Mouse (Mus musculus) stomach, embryonic 14.5 days (tissue): Measurements from ENCODE around the gene Nt5dc3. TPM values are rescaled to one million over a fixed set of nuclear protein-coding genes. Genes with fewer than 3 reads are reported as not detected.

Experiments
- ATAC-seq: fragments of 200-750 bp; cut with Nextera tagmentation; 2 replicates; pipeline ENCODE4 v1.8.0; 2017; ENCODE audit warnings: low read depth, moderate TSS enrichment; ENCODE audit not compliant: insufficient number of reproducible peaks, insufficient read depth, low FRiP score
- H3K27ac ChIP-seq: fragments of 300-500 bp; sonication (generic); 2 replicates; pipeline ENCODE4 v1.5.1; 2014; ENCODE audit warnings: mild to moderate bottlenecking, low read length, moderate library complexity, mixed read lengths
- H3K27me3 ChIP-seq: fragments of 300-500 bp; sonication (generic); 2 replicates; pipeline ENCODE4 v1.6.1; 2014; ENCODE audit warnings: low read length, control low read depth, mixed read lengths; ENCODE audit not compliant: control insufficient read depth, insufficient read depth
- H3K36me3 ChIP-seq: fragments of 300-500 bp; sonication (generic); 2 replicates; pipeline ENCODE4 v1.6.1; 2014; ENCODE audit warnings: mild to moderate bottlenecking, control low read depth, low read length, moderate library complexity, mixed read lengths; ENCODE audit not compliant: control insufficient read depth, insufficient read depth
- H3K4me1 ChIP-seq: fragments of 300-500 bp; sonication (generic); 2 replicates; pipeline ENCODE4 v1.6.1; 2014; ENCODE audit warnings: low read length, control low read depth, mixed read lengths; ENCODE audit not compliant: control insufficient read depth, insufficient read depth
- H3K4me2 ChIP-seq: fragments of 300-500 bp; sonication (generic); replicated peaks from 2 replicates; pipeline ENCODE4 v1.6.1; 2014; ENCODE audit warnings: low read depth, low read length, control low read depth
- H3K4me3 ChIP-seq: fragments of 300-500 bp; sonication (generic); 2 replicates; pipeline ENCODE4 v1.5.1; 2014; ENCODE audit warnings: low read depth, low read length, control low read depth
- H3K9ac ChIP-seq: fragments of 300-500 bp; sonication (generic); replicated peaks from 2 replicates; pipeline ENCODE4 v1.6.1; 2014; ENCODE audit warnings: low read depth, mild to moderate bottlenecking, control low read depth, low read length, moderate library complexity, mixed read lengths
- H3K9me3 ChIP-seq: fragments of 300-500 bp; sonication (generic); 2 replicates; pipeline ENCODE4 v1.6.1; 2016; ENCODE audit warnings: low read depth, low read length, control low read depth; ENCODE audit not compliant: control insufficient read depth
- WGBS: fragments of 180-500 bp; shearing (Covaris S2); extraction: QIAGEN DNeasy Blood & Tissue Kit; methylation state at CpG from one replicate; pipeline ENCODE4 v1.1.7; 2014; 5-methylcytosine and 5-hydroxymethylcytosine counted together
- polyA plus RNA-seq: library from polyadenylated mRNA; unstranded; fragments of >200 nt; fragmentation: Nextera tagmentation; extraction: Ambion mirVana; gene quantifications from 2 replicates; pipeline ENCODE4 v1.2.1, GENCODE M21; 2014

Nt5dc3 gene
- polyA plus RNA-seq, 1 experiment from 2014 or later, result 2.2 TPM

- Histone ChIP-seq H3K9me3 (no peaks in the 10 kb centered on the region), H3K27me3 (no peaks in the 10 kb centered on the region), H3K4me1 (no peaks in the 10 kb centered on the region), H3K9ac (no peak overlapping the region), H3K36me3 (no peaks in the 10 kb centered on the region), H3K27ac (no peak overlapping the region), H3K4me3 (no peak overlapping the region), H3K4me2 (no peak overlapping the region)
- WGBS, result 91% methylated on average over 6 of the region's 6 CpGs
- ATAC-seq, result no peak
Measured at GRCm38 (mm10) chr10:86758211-86758610, 20.6 kb upstream of the Nt5dc3 start.

- Histone ChIP-seq H3K4me2 (no peak overlapping the region), H3K9me3 (no peaks in the 10 kb centered on the region), H3K36me3 (no peaks in the 10 kb centered on the region), H3K27me3 (no peaks in the 10 kb centered on the region), H3K4me3 (no peak overlapping the region), H3K4me1 (no peaks in the 10 kb centered on the region), H3K27ac (no peak overlapping the region), H3K9ac (no peak overlapping the region)
- no peak for ATAC-seq
- WGBS, result 74% methylated on average over 1 of the region's 1 CpGs
Measured at GRCm38 (mm10) chr10:86761236-86761635, 17.6 kb upstream of the Nt5dc3 start.

GRCm38 (mm10) chr10:86761722-86762383, 17.0 kb upstream of the Nt5dc3 start:
- 50% methylated on average over 7 of the region's 7 CpGs for WGBS
- Histone ChIP-seq H3K9me3 (no peaks in the 10 kb centered on the region), H3K4me3 (no peak overlapping the region), H3K27ac (no peak overlapping the region), H3K4me2 (no peak overlapping the region), H3K36me3 (no peaks in the 10 kb centered on the region), H3K9ac (no peak overlapping the region), H3K4me1 (no peaks in the 10 kb centered on the region), H3K27me3 (no peaks in the 10 kb centered on the region)
- no peak for ATAC-seq

GRCm38 (mm10) chr10:86762384-86762730, 16.4 kb upstream of the Nt5dc3 start:
- Histone ChIP-seq H3K9me3 (no peaks in the 10 kb centered on the region), H3K9ac (no peak overlapping the region), H3K4me3 (no peak overlapping the region), H3K27me3 (no peaks in the 10 kb centered on the region), H3K27ac (no peak overlapping the region), H3K4me2 (no peak overlapping the region), H3K36me3 (no peaks in the 10 kb centered on the region), H3K4me1 (no peaks in the 10 kb centered on the region)
- 66% methylated on average over 3 of the region's 3 CpGs for WGBS
- no peak for ATAC-seq

GRCm38 (mm10) chr10:86763672-86764071, 15.1 kb upstream of the Nt5dc3 start, which contains the start of gene Gm49358:
Gene Gm49358, plus strand, starts transcription at chr10:86763972.
- H3K9ac ChIP-seq, result no peak within 1 kb of the TSS

GRCm38 (mm10) chr10:86765344-86765966, 13.3 kb upstream of the Nt5dc3 start:
- Histone ChIP-seq H3K4me1 (peaks cover 3% of the 10 kb centered on the region; the same call in 1 of the 2 replicates), H3K27ac (no peak overlapping the region), H3K36me3 (no peaks in the 10 kb centered on the region), H3K9me3 (no peaks in the 10 kb centered on the region), H3K4me3 (no peak overlapping the region), H3K27me3 (no peaks in the 10 kb centered on the region), H3K4me2 (no peak overlapping the region), H3K9ac (no peak overlapping the region)
- WGBS, result 86% methylated on average over 4 of the region's 4 CpGs
- no peak for ATAC-seq

More at GRCm38 (mm10) chr10:86763672-86764071, 15.1 kb upstream of the Nt5dc3 start, which contains the start of gene Gm49358:
- no peak within 1 kb of the TSS for H3K4me2 ChIP-seq
- ATAC-seq, result no peak
- no peak within 1 kb of the TSS for H3K4me3 ChIP-seq
- no peaks in the 10 kb centered on the region for H3K27me3 ChIP-seq
- no peaks in the 10 kb centered on the region for H3K4me1 ChIP-seq
- 64% methylated on average over 5 of the region's 5 CpGs for WGBS
- no peak within 1 kb of the TSS for H3K27ac ChIP-seq
- no peaks in the 10 kb centered on the region for H3K9me3 ChIP-seq
- H3K36me3 ChIP-seq, result no peaks in the 10 kb centered on the region

- Histone ChIP-seq H3K4me2 (no peak overlapping the region), H3K27me3 (no peaks in the 10 kb centered on the region), H3K4me3 (no peak overlapping the region), H3K27ac (peak overlapping the region; percentile 36; the same call in 1 of the 2 replicates), H3K4me1 (peaks cover 3% of the 10 kb centered on the region; the same call in 1 of the 2 replicates), H3K9me3 (no peaks in the 10 kb centered on the region), H3K9ac (no peak overlapping the region), H3K36me3 (no peaks in the 10 kb centered on the region)
- no peak for ATAC-seq
- 45% methylated on average over 5 of the region's 5 CpGs for WGBS
Measured at GRCm38 (mm10) chr10:86769216-86769615, 9.6 kb upstream of the Nt5dc3 start.

- WGBS, result 43% methylated on average over 4 of the region's 4 CpGs
- ATAC-seq, result no peak
Measured at GRCm38 (mm10) chr10:86769797-86770196, 9.0 kb upstream of the Nt5dc3 start.

More at GRCm38 (mm10) chr10:86769797-86770196, 9.0 kb upstream of the Nt5dc3 start:
- Histone ChIP-seq H3K4me2 (no peak overlapping the region), H3K27ac (no peak overlapping the region), H3K9ac (no peak overlapping the region), H3K4me3 (no peak overlapping the region), H3K27me3 (no peaks in the 10 kb centered on the region), H3K4me1 (peaks cover 3% of the 10 kb centered on the region; the same call in 1 of the 2 replicates), H3K36me3 (no peaks in the 10 kb centered on the region), H3K9me3 (no peaks in the 10 kb centered on the region)
